Mouse (Mus musculus) 3T3-L1 (cell line): ENCODE measurements around the gene Gprc5c.

Experiments
- DNase-seq: peaks from one replicate; pipeline ENCODE4 v3.0.0-alpha.2; 2015; ENCODE audit warnings: low read depth, low spot score

The Gprc5c gene

GRCm38 (mm10) chr11:114850452-114851268 lies at the start of gene Gprc5c:
Gene Gprc5c (plus strand): TSS chr11:114851152.
- no peak for DNase-seq

- no peak for DNase-seq
Measured at GRCm38 (mm10) chr11:114801906-114802305, 49.0 kb upstream of the Gprc5c start.

- no peak for DNase-seq
Measured at GRCm38 (mm10) chr11:114802540-114803267, 48.2 kb upstream of the Gprc5c start.

- no peak for DNase-seq
Measured at GRCm38 (mm10) chr11:114803990-114804389, 47.0 kb upstream of the Gprc5c start.

- DNase-seq, result no peak
Measured at GRCm38 (mm10) chr11:114807025-114807424, 43.9 kb upstream of the Gprc5c start.

- DNase-seq, result no peak
Measured at GRCm38 (mm10) chr11:114807686-114808427, 43.1 kb upstream of the Gprc5c start.

- DNase-seq, result no peak
Measured at GRCm38 (mm10) chr11:114809371-114809770, 41.6 kb upstream of the Gprc5c start.

- DNase-seq, result no peak
Measured at GRCm38 (mm10) chr11:114810344-114810743, 40.6 kb upstream of the Gprc5c start.

- DNase-seq, result peak; percentile 84
Measured at GRCm38 (mm10) chr11:114812731-114813240, 38.2 kb upstream of the Gprc5c start.

GRCm38 (mm10) chr11:114814873-114815592 lies 35.9 kb upstream of the Gprc5c start:
- DNase-seq, result no peak

- no peak for DNase-seq
Measured at GRCm38 (mm10) chr11:114816934-114817333, 34.0 kb upstream of the Gprc5c start.

GRCm38 (mm10) chr11:114818185-114818584 lies 32.8 kb upstream of the Gprc5c start:
- no peak for DNase-seq

GRCm38 (mm10) chr11:114819110-114819509 lies 31.8 kb upstream of the Gprc5c start:
- DNase-seq, result no peak

GRCm38 (mm10) chr11:114820444-114820843 lies 30.5 kb upstream of the Gprc5c start:
- no peak for DNase-seq

GRCm38 (mm10) chr11:114821325-114821724 lies 29.6 kb upstream of the Gprc5c start:
- DNase-seq, result no peak

GRCm38 (mm10) chr11:114822727-114823126 lies 28.2 kb upstream of the Gprc5c start:
- DNase-seq, result peak; percentile 34

GRCm38 (mm10) chr11:114823199-114823725 lies 27.7 kb upstream of the Gprc5c start:
- no peak for DNase-seq

GRCm38 (mm10) chr11:114826686-114827085 lies 24.3 kb upstream of the Gprc5c start:
- no peak for DNase-seq

GRCm38 (mm10) chr11:114829499-114830432 lies 21.2 kb upstream of the Gprc5c start:
- DNase-seq, result no peak

- DNase-seq, result no peak
Measured at GRCm38 (mm10) chr11:114830433-114830773, 20.5 kb upstream of the Gprc5c start.
